Mouse (Mus musculus) T-helper 1 cell (primary cell): ENCODE measurements around the gene Cacna1a.

Experiments
- in situ Hi-C: fragments of 300-600 bp; cut with MboI, MseI; formaldehyde crosslinking; loops from one replicate; pipeline ENCODE4 v1.15.1; 2025; ENCODE audit warnings: high pct_unique_total_duplicates

The Cacna1a gene

DNA sequence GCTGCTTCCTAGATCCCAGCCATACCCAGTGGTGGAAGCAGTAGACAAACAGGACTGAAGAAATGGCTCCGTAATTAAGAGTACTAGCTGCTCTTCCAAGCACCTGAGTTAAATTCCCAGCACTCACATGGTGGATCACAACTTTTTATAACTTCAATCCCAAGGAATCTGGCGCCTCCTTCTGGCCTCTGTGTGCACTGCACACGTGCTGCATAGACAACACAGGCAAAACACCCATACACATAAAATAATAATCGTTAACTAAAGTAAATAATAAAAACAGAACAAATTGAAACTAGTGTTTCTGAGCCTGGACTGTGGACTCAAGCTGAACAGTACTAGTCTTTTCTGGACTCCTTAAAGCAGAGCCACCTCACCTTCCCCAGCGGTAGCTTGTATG is 148.7 kb downstream of the Cacna1a start:
- in situ Hi-C loops: no loop called here

DNA sequence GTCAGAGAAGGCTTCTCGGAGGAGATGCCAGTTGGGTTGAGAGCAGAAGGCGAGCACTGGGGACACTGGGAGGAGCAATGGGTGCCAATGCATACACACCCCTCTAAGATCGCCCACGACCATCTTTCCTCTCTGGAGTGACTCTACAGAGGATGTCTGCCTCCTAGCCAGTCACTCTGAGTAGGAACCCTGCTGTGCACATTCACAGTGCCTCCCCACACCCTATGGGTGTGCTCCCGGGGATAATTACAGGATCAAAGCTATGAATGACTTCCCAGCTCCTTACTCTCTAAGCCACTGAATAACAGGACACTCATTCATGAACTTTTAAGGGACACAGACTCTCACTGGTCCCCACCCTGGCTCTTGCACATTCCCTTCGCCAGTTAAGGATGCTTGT is 151.1 kb downstream of the Cacna1a start:
- in situ Hi-C loops: no loop called here

DNA sequence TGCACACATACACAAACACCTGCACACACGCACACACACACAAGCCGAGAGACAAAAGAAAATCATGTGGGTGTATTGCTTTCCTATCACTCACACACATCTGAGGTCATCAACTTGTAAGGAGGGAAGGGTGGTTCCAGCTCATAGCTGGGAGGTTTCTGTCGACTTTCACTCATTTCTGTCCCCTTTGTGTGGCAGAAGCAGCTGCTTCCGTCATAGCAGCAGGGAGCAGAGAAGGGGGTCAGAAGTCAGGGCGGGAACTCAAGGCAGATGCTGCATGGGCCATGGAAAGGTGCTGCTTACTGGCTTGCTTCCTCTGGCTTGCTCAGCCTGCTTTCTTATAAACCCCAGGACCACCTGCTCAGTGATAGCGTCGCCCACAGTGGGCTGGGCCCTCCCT is 154.2 kb downstream of the Cacna1a start:
- in situ Hi-C loops: no loop called here

DNA sequence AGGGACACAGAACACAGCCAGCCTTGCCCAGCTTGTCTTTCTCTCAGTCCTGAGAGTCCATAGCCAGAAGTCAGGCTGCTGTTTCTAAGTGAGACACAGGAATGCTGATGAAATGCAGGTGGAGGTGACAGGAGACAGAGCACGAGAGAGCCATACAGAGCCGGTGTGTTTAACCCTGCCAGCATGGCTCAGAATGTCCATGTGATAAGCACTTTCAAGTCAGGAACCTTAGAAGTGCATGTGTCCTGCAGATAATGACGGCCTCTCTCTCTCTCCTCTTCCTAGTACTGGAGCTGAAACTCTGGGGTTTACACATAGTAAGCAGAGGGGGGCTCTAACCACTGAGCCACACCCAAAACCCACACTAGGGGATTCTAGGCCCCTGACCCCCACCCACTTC is 157.3 kb downstream of the Cacna1a start:
- in situ Hi-C loops: no loop called here

DNA sequence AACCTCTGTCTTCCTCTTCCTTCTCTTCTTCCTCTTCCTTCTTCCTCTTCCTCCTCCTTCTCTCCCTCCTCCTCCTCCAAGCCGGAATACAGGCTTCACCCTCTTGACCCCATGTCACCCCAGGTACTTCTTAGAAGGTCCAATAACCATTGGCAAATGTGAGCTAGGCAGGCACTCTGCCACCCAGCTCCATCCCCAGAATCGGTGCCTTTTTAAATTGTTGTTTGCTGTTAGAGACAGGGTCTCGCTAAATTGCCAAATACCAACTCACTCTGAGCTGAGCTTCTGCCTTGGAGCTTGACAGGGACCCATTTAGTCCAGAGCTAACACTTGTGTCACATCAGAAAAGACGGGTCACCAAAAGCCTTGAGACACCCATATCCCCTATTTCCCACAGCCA is 164.2 kb downstream of the Cacna1a start:
- in situ Hi-C loops: no loop called here

DNA sequence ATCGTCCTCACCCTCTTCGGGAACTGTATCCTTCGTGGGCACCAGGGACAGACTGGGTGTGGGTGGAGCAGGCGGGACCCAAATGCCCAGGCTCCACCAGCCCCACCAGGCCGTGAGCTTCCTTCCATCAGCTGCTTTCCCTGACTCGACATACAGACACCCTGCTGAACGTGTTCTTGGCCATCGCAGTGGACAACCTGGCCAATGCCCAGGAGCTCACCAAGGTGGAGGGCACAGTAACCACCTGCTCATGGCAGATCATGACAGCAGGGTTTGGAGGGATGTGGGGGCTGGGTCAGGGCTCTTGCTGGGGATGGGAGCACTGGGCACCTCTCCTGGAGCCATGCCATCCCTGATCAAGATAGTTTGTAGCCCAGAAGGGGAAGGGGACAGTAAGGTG is 164.9 kb downstream of the Cacna1a start:
- in situ Hi-C loops: no loop called here

DNA sequence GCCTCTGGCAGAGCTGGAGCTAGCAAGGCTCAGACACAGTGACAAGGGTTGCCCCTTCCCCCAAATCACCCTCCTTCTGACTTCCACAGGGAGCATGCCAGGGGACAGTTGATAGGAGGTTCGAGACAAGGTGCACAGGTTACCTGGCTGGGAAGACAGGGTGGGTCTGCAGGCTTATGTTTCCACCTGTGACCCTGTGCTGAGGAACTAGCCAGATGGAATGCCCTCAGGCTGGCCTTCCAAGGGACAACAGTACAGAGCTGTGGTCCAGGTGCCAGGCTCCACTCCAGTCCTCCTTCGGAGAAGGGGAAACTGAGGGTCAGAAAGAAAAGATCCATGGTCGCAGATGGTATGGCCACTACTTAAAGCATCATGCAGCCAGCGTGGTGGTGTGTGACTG is 165.4 kb downstream of the Cacna1a start:
- in situ Hi-C loops: no loop called here

DNA sequence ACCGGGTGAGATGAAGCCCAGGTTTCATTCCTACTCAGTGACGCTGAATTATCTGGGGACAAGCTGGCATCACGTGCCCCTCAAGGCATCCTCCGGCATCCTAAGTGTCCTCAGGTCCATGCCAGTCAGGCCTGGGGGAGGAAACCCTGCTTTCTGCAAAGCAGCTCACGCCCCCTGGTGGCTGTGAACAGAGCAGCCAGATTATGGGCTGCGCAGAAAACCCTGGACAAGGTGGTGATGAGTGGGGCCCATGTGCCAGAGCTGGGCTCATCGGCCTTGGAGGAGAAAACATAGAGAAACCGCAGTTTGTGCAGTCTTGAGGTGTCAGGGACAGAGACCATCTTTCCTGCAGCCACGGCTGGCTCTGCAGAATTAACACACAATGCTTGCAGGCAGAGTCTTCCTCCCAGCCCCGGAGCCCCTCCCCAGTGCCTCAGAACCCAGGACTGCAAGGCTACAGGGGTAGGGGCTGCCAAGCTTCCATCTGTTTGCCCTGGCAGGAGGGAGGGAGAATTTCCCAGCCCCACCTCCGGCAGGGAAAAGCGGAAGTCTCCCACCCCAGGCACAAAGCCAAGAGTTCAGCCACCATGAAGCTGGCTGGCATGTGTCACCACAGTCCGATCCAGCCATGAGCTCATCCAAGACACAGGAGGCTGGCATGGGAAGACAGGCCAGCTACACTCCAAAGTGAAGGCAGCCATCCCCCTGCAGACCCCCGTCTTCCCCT is 166.2 kb downstream of the Cacna1a start:
- in situ Hi-C loops: no loop called here

DNA sequence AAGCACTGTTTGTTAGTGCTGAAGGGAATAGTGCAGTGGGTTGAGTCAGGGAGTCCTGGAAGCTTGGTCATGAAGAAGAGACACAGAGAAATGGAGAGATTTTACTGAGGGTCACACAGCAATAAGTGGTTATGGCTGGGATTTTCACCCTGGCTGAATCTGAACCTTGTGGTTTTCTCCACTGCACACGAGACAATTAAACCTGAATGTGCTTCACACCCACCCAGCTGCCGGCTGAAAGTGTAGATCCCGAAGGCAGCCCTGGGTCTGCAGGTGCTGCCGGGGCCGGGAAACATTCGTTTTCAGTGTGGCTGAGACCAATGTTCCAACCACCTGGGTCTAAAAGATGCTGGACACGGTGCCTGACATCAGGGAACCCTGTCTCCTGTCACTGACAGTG is 167.0 kb downstream of the Cacna1a start:
- in situ Hi-C loops: no loop called here

DNA sequence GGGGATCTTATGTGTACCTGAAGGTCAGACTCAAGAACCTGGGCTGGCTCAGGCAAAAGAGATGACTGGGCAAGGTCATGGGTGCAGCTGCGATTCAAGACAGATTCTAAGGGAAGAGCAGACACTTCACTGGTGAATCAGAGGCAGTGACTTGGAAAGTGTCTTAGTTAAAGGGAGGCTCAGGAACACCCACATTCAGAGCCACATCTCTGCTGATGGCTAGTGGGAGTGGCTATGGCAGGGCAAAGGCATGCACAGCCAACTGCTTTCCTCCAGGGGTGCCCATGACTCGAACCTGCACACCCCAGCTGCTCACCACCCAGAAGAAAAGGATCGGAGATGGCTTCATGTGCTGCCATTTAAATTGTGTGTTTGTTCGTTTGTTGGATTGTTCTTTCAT is 169.7 kb downstream of the Cacna1a start:
- in situ Hi-C loops: no loop called here

DNA sequence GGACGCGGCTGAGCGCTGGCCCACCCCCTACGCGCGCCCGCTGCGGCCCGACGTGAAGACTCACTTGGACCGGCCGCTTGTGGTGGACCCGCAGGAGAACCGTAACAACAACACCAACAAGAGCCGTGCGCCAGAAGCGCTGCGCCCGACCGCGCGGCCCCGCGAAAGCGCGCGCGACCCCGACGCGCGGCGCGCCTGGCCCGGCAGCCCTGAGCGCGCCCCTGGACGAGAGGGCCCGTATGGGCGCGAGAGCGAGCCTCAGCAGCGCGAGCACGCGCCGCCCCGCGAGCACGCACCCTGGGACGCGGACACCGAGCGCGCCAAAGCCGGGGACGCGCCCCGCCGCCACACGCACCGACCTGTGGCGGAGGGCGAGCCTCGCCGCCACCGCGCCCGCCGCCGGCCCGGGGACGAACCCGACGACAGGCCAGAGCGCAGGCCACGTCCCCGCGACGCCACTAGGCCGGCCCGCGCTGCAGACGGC is 170.9 kb downstream of the Cacna1a start:
- in situ Hi-C loops: no loop called here

DNA sequence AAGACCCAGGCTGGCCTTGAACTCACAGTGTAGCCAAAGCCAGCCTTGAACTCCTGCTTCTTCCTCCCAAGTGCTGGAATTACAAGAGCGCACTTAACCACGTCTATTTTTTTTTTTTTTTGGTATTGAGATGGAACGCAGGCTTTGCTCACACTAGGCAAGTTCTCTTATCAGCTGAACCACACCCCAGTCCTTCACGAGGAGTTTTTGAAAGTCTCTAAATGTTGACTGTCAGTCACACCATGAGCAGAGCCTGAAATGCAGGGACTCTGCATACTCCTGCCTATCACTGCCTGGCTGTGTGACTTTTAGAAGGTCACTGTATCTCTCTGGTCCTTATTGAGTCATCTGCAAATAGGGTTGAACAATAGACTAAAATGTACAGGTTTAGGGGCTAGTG is 173.5 kb downstream of the Cacna1a start:
- in situ Hi-C loops: no loop called here

DNA sequence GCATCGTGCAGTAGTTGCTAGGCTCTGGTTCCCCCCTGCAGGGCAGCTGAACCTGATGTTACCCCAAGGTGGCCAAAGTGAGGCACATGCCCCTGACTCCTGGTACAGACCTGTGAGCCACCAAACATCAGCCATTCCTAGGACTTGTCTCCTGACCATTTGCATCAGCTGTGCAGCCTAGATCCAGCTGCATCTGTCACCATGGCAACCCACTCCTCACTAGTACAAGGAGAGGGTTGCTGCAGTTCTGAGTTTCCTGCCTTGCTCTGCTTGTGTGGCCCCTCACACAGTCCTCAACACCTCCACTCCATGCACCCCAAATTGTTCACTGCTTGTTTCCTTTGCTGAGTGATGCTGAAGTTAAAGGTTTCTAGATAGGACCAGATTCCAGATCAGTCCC is 175.8 kb downstream of the Cacna1a start:
- in situ Hi-C loops: no loop called here

DNA sequence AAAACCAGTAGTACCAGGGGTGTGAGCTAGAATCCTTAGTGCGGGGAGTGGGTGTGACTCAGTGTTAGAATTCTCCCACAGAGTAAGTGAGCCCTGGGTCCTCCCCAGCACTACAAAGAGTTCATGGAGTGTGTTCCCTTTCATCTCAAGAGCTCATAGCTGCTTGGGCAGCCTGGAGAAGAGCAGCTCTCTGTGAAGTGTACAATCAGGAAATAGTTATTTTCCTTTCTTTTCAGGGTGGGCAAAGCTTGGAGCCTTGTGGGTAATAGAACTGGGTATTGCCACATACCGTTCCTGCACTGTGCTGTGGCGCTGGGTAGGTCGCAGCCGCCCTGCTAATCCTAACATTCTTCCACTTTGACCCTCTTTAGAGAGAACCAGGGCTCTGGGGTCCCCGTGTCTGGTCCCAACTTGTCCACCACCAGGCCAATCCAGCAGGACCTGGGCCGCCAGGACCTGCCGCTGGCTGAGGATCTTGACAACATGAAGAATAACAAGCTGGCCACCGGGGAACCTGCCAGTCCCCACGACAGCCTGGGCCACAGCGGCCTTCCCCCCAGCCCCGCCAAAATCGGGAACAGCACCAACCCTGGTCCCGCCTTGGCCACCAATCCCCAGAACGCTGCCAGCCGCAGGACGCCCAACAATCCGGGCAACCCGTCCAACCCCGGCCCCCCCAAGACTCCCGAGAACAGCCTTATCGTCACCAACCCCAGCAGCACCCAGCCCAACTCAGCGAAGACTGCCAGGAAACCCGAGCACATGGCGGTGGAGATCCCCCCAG is 177.5 kb downstream of the Cacna1a start:
- in situ Hi-C loops: no loop called here

DNA sequence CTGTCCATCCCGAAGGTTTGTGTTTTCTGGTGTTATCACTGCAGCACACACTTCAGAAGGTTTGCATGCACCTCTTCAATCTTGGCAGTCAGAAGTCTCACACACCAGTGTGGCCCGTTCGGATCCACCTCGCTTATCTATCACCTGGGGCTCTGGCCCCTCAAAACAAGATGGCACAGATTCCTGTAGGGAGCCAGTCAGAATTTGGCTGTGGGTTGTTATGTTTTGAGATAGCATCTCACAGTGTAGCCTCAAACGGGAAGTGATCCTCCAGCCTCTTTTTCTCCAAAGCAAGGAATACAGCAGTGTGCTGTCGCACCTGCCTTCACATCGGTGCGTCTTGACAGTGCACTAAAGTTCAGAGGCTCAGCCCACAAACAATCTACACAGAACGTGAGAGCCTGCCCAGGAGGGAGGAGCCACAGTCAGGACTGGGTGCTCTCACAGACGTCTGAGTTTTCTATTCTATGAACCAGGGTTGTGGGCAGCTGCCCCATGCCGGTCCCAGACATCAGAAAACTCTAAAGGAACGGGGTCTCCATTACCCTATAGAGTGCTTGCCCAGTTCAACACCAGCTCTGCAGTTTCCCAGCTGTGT is 178.7 kb downstream of the Cacna1a start:
- in situ Hi-C loops: no loop called here

DNA sequence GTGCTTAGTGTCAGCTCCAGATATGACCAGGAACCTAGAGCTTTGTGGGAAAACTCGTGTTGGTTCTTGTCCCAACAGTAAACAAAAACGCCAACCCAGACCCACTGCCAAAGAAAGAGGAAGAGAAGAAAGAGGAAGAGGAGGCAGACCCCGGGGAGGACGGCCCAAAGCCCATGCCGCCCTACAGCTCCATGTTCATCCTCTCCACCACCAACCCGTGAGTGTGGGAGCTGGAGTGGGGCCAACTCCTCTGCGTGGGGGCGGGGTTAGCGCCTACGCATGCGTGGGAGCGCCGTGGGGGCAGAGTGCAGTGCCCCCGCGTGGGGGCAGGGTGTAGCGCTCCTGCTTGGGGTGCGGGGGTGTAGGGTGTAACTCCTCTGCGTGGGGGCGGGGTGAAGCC is 179.3 kb downstream of the Cacna1a start:
- in situ Hi-C loops: no loop called here

DNA sequence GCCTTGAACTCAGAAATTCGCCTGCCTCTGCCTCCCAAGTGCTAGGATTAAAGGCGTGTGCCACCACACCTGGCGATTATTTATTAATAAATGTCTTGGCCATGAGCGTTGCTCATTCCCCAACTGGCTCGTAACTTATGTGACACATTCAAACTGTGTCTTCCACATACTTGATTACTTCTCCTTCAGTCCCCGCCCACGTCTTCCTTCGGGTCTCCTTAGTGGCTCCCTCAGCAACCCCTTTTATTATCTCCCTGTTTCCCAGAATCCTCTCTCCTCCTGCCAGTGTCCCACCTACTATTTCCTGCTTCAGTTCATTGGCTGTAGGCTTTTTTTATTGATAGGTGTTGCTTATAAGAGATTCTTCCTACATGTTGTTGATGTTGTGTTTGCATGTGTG is 180.5 kb downstream of the Cacna1a start:
- in situ Hi-C loops: no loop called here

DNA sequence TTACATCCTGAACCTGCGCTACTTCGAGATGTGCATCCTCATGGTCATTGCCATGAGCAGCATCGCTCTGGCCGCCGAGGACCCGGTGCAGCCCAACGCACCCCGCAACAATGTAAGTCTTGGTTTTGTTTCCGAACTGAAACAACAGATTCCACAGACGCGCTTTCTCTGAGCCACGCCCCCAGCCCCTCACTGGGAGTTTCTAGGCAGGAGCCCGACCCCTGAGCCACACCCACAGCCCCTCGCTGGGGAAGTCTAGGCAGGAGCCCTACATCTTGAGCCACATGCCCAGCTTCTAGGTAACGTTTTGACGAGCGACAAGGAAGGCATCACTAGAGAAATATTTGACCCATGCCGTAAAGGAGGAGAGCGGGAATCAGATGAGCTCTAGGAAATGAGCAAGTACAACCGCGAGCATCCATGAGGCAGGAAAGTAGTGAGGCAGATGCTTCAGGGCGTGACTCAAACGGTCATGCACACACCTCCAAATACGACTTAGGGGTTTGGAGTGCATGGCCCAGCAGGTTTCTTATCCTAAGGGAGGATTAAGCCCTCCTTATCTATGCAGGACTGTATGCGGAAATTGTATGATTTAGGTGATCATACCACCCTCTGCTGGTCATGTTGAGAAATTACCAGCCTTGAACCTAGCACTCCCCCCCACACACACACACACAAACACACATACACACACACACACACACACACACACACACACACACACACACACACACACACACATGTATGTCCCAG is 181.9 kb downstream of the Cacna1a start:
- in situ Hi-C loops: no loop called here

DNA sequence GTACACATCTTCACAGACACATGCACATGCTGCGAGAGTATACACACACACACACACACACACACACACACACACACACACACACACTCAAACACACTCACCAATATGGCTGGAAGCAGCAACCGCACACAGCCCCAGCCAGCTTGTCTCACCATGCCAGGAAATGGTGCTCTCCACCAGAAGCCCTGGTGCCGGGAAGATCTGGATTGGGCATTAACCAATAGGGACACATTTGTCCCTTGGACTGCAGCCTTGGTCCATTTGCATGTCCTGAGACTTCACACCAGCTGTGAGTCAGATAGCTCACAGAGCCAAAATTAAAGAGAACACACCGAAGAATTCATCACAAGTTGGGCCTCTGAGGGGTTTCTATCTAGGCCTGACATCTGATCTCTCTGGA is 189.2 kb downstream of the Cacna1a start:
- in situ Hi-C loops: no loop called here

DNA sequence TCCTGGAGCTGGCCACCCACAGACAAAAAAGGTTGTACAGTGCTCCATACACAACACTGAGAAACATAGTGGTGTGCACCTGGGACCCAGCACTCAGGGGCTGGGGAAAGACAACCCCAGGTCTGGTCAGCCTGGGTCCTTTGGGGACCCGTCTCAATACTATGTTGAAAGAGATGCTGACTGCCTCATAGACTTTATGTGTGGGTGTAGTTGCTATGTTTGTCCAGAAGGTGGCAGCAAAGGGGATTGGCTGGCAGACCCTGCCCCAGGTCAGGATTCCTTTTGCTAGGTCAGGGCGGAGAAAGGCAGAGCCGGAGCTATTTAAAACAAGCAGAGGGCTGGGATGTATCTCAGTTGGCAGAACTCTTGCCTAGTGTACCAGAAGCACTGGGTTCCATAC is 191.4 kb downstream of the Cacna1a start:
- in situ Hi-C loops: no loop called here

DNA sequence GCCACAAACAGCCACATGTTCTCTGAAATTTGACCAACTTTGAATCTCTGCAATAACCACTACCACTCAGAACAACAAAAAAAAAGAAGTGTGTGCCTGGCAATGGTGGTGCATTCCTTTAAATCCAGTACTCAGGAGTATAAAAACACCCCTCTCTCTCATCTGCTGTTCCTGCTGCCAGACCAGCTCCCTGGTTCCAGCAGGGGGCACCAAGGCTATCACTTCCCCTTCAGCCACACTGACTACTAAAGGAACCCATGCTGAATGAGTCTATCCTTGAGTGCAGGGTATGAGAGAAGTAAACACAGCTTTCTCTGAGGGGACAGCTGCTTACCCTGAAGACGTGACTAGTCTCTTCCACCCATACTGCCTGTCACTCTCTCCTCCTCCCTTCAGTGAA is 197.1 kb downstream of the Cacna1a start:
- in situ Hi-C loops: no loop called here

DNA sequence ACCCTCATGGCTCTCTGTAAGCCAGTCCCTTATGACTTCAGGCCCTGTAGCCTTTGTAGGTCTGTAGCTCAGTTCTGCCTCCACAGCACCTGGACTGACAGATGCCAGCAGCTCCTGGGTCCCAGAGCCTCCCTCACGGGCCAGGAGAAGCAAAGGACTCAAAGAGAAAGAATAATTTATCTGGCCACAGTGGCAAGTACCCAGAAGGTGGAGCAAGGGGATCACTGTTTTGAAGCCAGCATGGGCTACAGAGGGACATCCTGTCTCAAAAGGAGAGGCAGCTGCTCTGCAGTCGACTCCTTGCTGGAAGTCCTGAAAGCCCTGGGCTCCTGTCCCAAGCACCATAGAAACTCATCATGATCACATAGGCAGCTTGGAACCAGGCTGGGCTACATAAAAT is 198.0 kb downstream of the Cacna1a start:
- in situ Hi-C loops: no loop called here
